Mouse (Mus musculus) lung, adult 2 months (tissue): Measurements from ENCODE around the gene Zfp668.

Experiments used
- CTCF ChIP-seq: fragments of 200-500 bp; IDR thresholded peaks from 2 replicates; pipeline ENCODE4 v1.5.1; 2011; ENCODE audit warnings: mild to moderate bottlenecking, low read length, control low read depth; ENCODE audit not compliant: insufficient read depth
- POLR2A ChIP-seq: fragments of 200-500 bp; IDR thresholded peaks from 2 replicates; pipeline ENCODE4 v1.6.1; 2011; ENCODE audit warnings: low read depth, mild to moderate bottlenecking, control low read depth, low read length, borderline replicate concordance; ENCODE audit errors: extremely low read depth

GRCm38 (mm10) chr7:127820836-127821509 is 55.7 kb downstream of the Zfp668 start:
- no peak for TF ChIP-seq POLR2A
- TF ChIP-seq CTCF, result no peak
